Mouse (Mus musculus): ENCODE results near the gene Ctr9.

- TF ChIP-seq POLR2A (IDR thresholded peaks at IDR 0.05; ENCODE audit: low read depth, low read length): peak; percentile 93
- TF ChIP-seq EP300 (IDR thresholded peaks at IDR 0.05; ENCODE audit: low read length): no peak
- no peak for TF ChIP-seq MAX (IDR thresholded peaks at IDR 0.05; ENCODE audit: low read length)
- peak; percentile 35; the same call in 1 of the 2 replicates for TF ChIP-seq NRF1 (IDR thresholded peaks at IDR 0.05; ENCODE audit: low read depth, low read length)
- peak; percentile 65 for TF ChIP-seq MXI1 (IDR thresholded peaks at IDR 0.05; ENCODE audit: low read depth, low read length)
- TF ChIP-seq CTCF (conservative IDR thresholded peaks at IDR 0.05 in 1 of 2, IDR thresholded peaks at IDR 0.05 in 1 of 2; ENCODE audit: low read depth in 2 of 2, low read length in 2 of 2): no peak
- TF ChIP-seq RAD21 (IDR thresholded peaks at IDR 0.05; ENCODE audit: low read depth, low read length): no peak
- peak; percentile 85 for TF ChIP-seq ELF1 (IDR thresholded peaks at IDR 0.05; ENCODE audit: low read depth, low read length)
- TF ChIP-seq ZKSCAN1 (IDR thresholded peaks at IDR 0.05; ENCODE audit: borderline replicate concordance, low read depth, low read length): no peak
- TF ChIP-seq ZNF384 (IDR thresholded peaks at IDR 0.05; ENCODE audit: low read depth, low read length): no peak
- no peak for TF ChIP-seq UBTF (IDR thresholded peaks at IDR 0.05; ENCODE audit: low read depth, low read length)
Observed at GRCm38 (mm10) chr7:111028281-111029045, at the start of gene Ctr9.

Data from CH12.LX (cell line).